Mouse (Mus musculus) embryonic fibroblast, embryonic 13.5 days (primary cell): ENCODE data around the gene Minos1. TPM values are rescaled to one million over a fixed set of nuclear protein-coding genes. Genes with fewer than 3 reads are reported as not detected.

ENCODE experiments used
- H3K27ac ChIP-seq: 2 replicates; pipeline ENCODE4 v1.5.1; 2012; ENCODE audit warnings: low read length, control low read depth, inconsistent platforms; ENCODE audit not compliant: insufficient read depth
- H3K4me1 ChIP-seq: 2 replicates; pipeline ENCODE4 v1.6.1; 2011; ENCODE audit warnings: low read length; ENCODE audit not compliant: control insufficient read depth, insufficient read depth
- H3K4me3 ChIP-seq: 2 replicates; pipeline ENCODE4 v1.5.1; 2011; ENCODE audit warnings: mild to moderate bottlenecking, control low read depth, low read length; ENCODE audit not compliant: insufficient read depth
- CTCF ChIP-seq: IDR thresholded peaks from 2 replicates; pipeline ENCODE4 v1.5.1; 2011; ENCODE audit warnings: mild to moderate bottlenecking, control low read depth, low read length, moderate library complexity, borderline replicate concordance; ENCODE audit not compliant: insufficient read depth
- POLR2A ChIP-seq: IDR thresholded peaks from 2 replicates; pipeline ENCODE4 v1.6.1; 2011; ENCODE audit warnings: low read depth, mild to moderate bottlenecking, control low read depth, low read length, moderate library complexity
- polyA plus RNA-seq: library from polyadenylated mRNA; stranded (reverse); fragments of >200 nt; gene quantifications from 2 replicates; pipeline ENCODE4 v1.2.4, GENCODE M21; 2011; ENCODE audit warnings: low read depth; ENCODE audit not compliant: missing spikeins, insufficient read length

The Minos1 gene
- polyA plus RNA-seq, 1 experiment = 178 TPM

GRCm38 (mm10) chr4:139055336-139055735 lies 75.6 kb downstream of the Minos1 start:
- H3K4me3 ChIP-seq = no peak overlapping the region
- no peak overlapping the region for H3K27ac ChIP-seq
- no peak for TF ChIP-seq CTCF
- TF ChIP-seq POLR2A = no peak
- H3K4me1 ChIP-seq = no peaks in the 10 kb centered on the region

GRCm38 (mm10) chr4:139054300-139054923 lies 76.5 kb downstream of the Minos1 start:
- no peaks in the 10 kb centered on the region for H3K4me1 ChIP-seq
- TF ChIP-seq CTCF = no peak
- no peak for TF ChIP-seq POLR2A
- H3K4me3 ChIP-seq = no peak overlapping the region
- no peak overlapping the region for H3K27ac ChIP-seq

GRCm38 (mm10) chr4:139053391-139053790 lies 77.5 kb downstream of the Minos1 start:
- Histone ChIP-seq H3K4me3 (no peak overlapping the region), H3K27ac (no peak overlapping the region), H3K4me1 (no peaks in the 10 kb centered on the region)
- TF ChIP-seq CTCF (no peak), POLR2A (no peak)

- no peak overlapping the region for H3K4me3 ChIP-seq
- no peaks in the 10 kb centered on the region for H3K4me1 ChIP-seq
- no peak overlapping the region for H3K27ac ChIP-seq
- TF ChIP-seq POLR2A = no peak
- no peak for TF ChIP-seq CTCF
Measured at GRCm38 (mm10) chr4:139052796-139053195, 78.1 kb downstream of the Minos1 start.

Other genes with a start within 250 kb of the Minos1 start
- 8.9 and 9.2 TPM in 2 replicates for gene Otud3, start 217.2 kb downstream of the Minos1 start, polyA plus RNA-seq
- gene Rnf186, start 164.0 kb downstream of the Minos1 start, polyA plus RNA-seq = not detected in 2 replicates
- gene Tmco4, start 158.2 kb downstream of the Minos1 start, polyA plus RNA-seq = 8.5 and 14.3 TPM in 2 replicates
- gene Htr6, start 55.5 kb downstream of the Minos1 start, polyA plus RNA-seq = not detected in 2 replicates
- gene Nbl1, start 38.1 kb downstream of the Minos1 start, polyA plus RNA-seq = 51.8 and 64.3 TPM in 2 replicates
- 355 and 440 TPM in 2 replicates for gene Capzb, start 61.8 kb upstream of the Minos1 start, polyA plus RNA-seq
- 11.3 and 12.3 TPM in 2 replicates for gene Pqlc2, start 179.6 kb upstream of the Minos1 start, polyA plus RNA-seq
- 17.1 and 18.1 TPM in 2 replicates for gene Akr7a5, start 179.6 kb upstream of the Minos1 start, polyA plus RNA-seq
- 50.6 and 69.7 TPM in 2 replicates for gene Mrto4, start 221.5 kb upstream of the Minos1 start, polyA plus RNA-seq
- 35.4 and 38.5 TPM in 2 replicates for gene Emc1, start 221.5 kb upstream of the Minos1 start, polyA plus RNA-seq
- 107 TPM in 2 replicates for gene Ubr4, start 221.5 kb upstream of the Minos1 start, polyA plus RNA-seq